Mouse (Mus musculus) hindbrain, embryonic 14.5 days (tissue): Measurements from ENCODE around the gene Ankrd24. TPM values are rescaled to one million over a fixed set of nuclear protein-coding genes. Genes with fewer than 3 reads are reported as not detected.

Source experiments
- ATAC-seq: fragments of 200-750 bp; cut with Nextera tagmentation; 2 replicates; pipeline ENCODE4 v1.8.0; 2017; ENCODE audit warnings: moderate number of reproducible peaks, mild to moderate bottlenecking, moderate TSS enrichment, moderate library complexity; ENCODE audit not compliant: low FRiP score
- DNase-seq: peaks from one replicate; pipeline ENCODE4 v3.0.0-alpha.2; 2015; ENCODE audit warnings: low spot score
- H3K27ac ChIP-seq: fragments of 300-500 bp; sonication (generic); 2 replicates; pipeline ENCODE4 v1.5.1; 2014; ENCODE audit warnings: mild to moderate bottlenecking, moderate library complexity
- H3K27me3 ChIP-seq: fragments of 300-500 bp; sonication (generic); 2 replicates; pipeline ENCODE4 v1.6.1; 2014; ENCODE audit warnings: mild to moderate bottlenecking, low read length, mixed read lengths; ENCODE audit not compliant: control insufficient read depth, insufficient read depth
- H3K36me3 ChIP-seq: fragments of 300-500 bp; sonication (generic); replicated peaks from 2 replicates; pipeline ENCODE4 v1.6.1; 2014; ENCODE audit not compliant: control insufficient read depth, insufficient read depth
- H3K4me1 ChIP-seq: fragments of 300-500 bp; sonication (generic); replicated peaks from 2 replicates; pipeline ENCODE4 v1.6.1; 2014; ENCODE audit warnings: antibody characterized with exemption, low read length, mixed read lengths; ENCODE audit not compliant: control insufficient read depth, insufficient read depth
- H3K4me2 ChIP-seq: fragments of 300-500 bp; sonication (generic); replicated peaks from 2 replicates; pipeline ENCODE4 v1.6.1; 2014; ENCODE audit warnings: mild to moderate bottlenecking, moderate library complexity
- H3K4me3 ChIP-seq: fragments of 300-500 bp; sonication (generic); replicated peaks from 2 replicates; pipeline ENCODE4 v1.5.1; 2014; ENCODE audit warnings: mild to moderate bottlenecking, low read length
- H3K9ac ChIP-seq: fragments of 300-500 bp; sonication (generic); 2 replicates; pipeline ENCODE4 v1.6.1; 2014
- H3K9me3 ChIP-seq: fragments of 300-500 bp; sonication (generic); 2 replicates; pipeline ENCODE4 v1.6.1; 2016; ENCODE audit warnings: low read length; ENCODE audit not compliant: control insufficient read depth
- WGBS: fragments of 180-500 bp; shearing (Covaris S2); extraction: QIAGEN DNeasy Blood & Tissue Kit; methylation state at CpG from one replicate; pipeline ENCODE4 v1.1.7; 2014; 5-methylcytosine and 5-hydroxymethylcytosine counted together
- polyA plus RNA-seq: library from polyadenylated mRNA; unstranded; fragments of >200 nt; fragmentation: Nextera tagmentation; extraction: Ambion mirVana; gene quantifications from 2 replicates; pipeline ENCODE4 v1.2.1, GENCODE M21; 2014

Gene Ankrd24
- polyA plus RNA-seq, 1 experiment from 2014 or later, result 11.8 TPM

DNA sequence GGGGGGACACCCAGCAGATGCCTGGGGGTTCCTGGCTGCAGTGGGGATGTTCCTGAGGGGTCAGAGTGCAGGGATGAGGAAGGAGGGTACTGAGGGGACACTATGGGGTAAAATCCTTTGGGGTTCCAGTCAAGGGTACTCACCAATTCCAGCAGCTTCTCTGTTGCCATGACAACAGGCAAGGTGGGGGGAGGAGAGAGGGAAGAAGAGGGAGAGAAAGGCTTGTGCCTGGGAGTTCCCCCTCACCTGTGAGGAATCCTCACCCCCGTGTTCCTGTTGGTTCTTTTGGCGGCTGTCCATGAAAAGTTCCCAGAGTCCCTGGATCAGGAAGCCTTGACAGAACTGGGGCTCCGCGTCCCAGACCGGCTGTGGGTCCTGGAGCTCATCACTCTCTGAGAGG lies 32.7 kb upstream of the Ankrd24 start:
- Histone ChIP-seq H3K4me2 (no peak overlapping the region), H3K4me1 (peaks cover 27% of the 10 kb centered on the region)
- WGBS, result 38% methylated on average over 5 of the region's 5 CpGs

DNA sequence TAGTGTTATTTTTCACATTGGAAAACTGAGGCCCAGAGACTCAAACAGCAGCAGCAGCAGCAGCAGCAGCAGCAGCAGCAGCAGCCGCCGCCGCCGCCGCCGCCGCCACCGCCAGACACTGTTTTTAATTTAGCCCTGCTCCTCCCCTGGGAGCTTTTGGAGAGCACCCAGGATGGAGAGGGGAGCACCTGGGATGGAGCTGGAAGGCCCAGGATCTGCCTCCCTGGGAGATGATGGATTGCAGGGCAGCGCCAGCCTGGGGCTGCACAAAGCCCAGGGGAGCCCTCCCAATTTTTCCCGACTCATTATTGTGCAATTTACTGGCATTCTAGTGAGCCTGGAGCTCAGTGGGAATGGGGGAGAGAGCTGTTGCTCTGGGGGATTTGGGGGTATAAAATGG lies 31.7 kb upstream of the Ankrd24 start:
- H3K27me3 ChIP-seq, result peaks cover 47% of the 10 kb centered on the region
- DNase-seq (peak; percentile 52), ATAC-seq (no peak)
- no peak overlapping the region for H3K4me3 ChIP-seq
- peaks cover 30% of the 10 kb centered on the region for H3K4me1 ChIP-seq
- no peaks in the 10 kb centered on the region for H3K9me3 ChIP-seq
- H3K4me2 ChIP-seq, result peak overlapping the region; percentile 41
- no peaks in the 10 kb centered on the region for H3K36me3 ChIP-seq
- under 1% methylated on average over 10 of the region's 10 CpGs for WGBS
- peak overlapping the region; percentile 9; the same call in 1 of the 2 replicates for H3K9ac ChIP-seq
- H3K27ac ChIP-seq, result no peak overlapping the region

More for the DNA sequence above, 32.7 kb upstream of the Ankrd24 start:
- ATAC-seq (no peak), DNase-seq (no peak)
- H3K27me3 ChIP-seq, result peaks cover 52% of the 10 kb centered on the region
- H3K36me3 ChIP-seq, result no peaks in the 10 kb centered on the region
- no peak overlapping the region for H3K9ac ChIP-seq
- H3K27ac ChIP-seq, result no peak overlapping the region
- H3K9me3 ChIP-seq, result no peaks in the 10 kb centered on the region
- H3K4me3 ChIP-seq, result no peak overlapping the region

DNA sequence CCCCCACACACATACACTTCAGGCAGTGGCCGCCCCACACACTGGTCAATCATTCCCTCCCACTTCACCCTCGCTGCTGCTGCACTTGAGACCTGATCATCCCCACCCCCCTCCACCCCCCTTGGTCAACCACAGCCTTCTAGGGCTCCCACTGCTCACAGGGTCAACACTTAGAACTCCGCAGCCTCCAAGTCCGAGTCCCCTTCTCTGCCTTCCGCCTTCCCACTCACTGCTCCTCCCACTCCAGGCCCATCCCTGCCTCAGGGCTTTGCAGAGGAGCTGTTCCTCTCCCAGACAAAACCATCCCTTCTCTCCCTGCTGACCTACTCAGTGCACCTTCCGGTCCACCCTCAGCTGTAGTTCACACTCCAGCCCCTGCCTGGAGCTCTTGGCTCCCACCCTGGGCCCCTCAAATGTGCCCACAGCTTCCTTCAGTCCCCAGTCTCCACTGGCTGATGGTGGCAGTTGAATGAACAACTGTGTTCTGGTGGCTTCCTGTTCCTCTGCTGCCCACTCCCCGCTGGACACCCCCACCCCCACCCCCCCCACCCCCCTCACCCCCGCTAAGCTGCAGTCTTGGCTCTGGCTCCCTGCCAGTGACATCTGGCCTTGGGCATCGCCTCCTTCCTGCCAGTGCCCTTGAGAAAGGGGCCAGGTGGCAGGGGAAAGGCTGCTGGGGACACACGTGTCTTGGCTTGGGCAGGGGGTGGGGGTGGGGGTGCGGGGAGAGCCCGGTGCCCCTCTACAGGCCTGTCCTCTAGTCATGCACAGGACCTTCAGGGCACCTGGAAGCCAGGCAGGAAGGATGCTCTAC lies 31.0 kb upstream of the Ankrd24 start:
- no peak overlapping the region for H3K4me3 ChIP-seq
- H3K9ac ChIP-seq, result peak overlapping the region; percentile 9; the same call in 1 of the 2 replicates
- H3K4me2 ChIP-seq, result peak overlapping the region; percentile 41
- DNase-seq (no peak), ATAC-seq (0 out of 2 replicates have a peak, but pooled peaks have one; percentile 5)
- peaks cover 30% of the 10 kb centered on the region for H3K4me1 ChIP-seq
- H3K9me3 ChIP-seq, result no peaks in the 10 kb centered on the region
- WGBS, result 6% methylated on average over 12 of the region's 12 CpGs
- H3K27ac ChIP-seq, result peak overlapping the region; percentile 38; the same call in 1 of the 2 replicates
- no peaks in the 10 kb centered on the region for H3K36me3 ChIP-seq
- H3K27me3 ChIP-seq, result peaks cover 48% of the 10 kb centered on the region

DNA sequence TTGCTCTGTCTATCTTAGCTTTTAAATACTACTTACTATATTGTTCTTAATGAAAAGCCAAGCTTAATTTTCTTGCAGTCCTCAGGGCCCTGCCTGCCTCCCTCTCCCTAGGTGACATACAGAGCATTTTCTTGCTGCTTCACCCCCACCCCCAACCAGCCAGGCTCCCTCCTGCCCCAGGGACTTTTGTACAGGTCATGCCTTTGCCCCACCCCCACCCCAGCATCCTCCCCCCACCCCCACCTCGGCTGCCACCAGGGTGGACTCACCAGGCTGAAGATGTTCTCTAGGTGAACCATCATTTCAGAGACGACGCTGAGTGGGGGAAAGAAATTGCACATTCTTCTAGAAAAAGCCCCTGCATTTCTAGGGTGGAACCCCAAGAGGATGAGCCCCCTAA lies 30.0 kb upstream of the Ankrd24 start:
- H3K36me3 ChIP-seq, result no peaks in the 10 kb centered on the region
- H3K4me1 ChIP-seq, result peaks cover 30% of the 10 kb centered on the region
- ATAC-seq, result no peak

DNA sequence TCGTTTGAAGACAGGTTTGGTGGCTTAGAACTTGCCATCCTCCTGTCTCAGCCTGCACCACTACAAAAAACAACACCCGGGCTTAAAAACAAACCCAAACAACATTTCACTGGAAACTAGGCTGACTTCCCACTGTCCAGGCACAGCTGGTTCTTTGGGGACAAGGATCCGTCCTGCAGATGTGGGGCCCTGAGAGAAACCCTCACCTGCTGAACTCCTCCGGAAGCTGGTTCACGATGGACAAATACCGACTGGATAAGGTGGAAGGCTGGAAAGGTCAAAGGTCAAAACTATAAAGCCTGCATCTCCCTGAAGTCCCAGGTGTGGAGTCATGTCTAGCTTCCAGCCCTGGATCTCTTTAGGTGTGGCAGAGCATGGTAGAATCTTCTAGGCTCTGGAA lies 29.5 kb upstream of the Ankrd24 start:
- peaks cover 30% of the 10 kb centered on the region for H3K4me1 ChIP-seq

More for the DNA sequence above, 30.0 kb upstream of the Ankrd24 start:
- peaks cover 38% of the 10 kb centered on the region for H3K27me3 ChIP-seq
- no peak overlapping the region for H3K9ac ChIP-seq
- H3K4me3 ChIP-seq, result no peak overlapping the region
- WGBS, result 26% methylated on average over 3 of the region's 3 CpGs
- DNase-seq, result no peak
- H3K4me2 ChIP-seq, result no peak overlapping the region
- no peak overlapping the region for H3K27ac ChIP-seq
- H3K9me3 ChIP-seq, result no peaks in the 10 kb centered on the region

DNA sequence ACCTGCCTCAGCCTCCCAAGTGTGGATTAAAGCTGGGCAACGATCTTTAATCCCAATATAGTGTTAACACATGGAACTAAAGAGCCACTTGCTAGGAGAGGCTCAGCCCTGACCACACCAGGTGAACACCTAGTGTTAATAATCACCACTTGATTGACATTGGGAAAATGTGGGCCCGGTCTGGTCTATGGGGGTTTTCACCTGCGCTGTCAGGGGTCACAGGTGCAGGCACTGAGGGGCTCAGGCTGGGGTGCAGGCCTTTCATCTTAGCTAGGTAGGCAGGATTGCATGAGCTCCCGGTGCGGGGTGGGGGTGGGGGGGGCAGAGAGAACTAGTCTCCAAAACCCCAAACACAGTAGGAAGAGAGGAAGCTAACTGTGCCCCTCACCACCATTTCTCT lies 28.7 kb upstream of the Ankrd24 start:
- DNase-seq (no peak), ATAC-seq (no peak)
- Histone ChIP-seq H3K4me1 (peaks cover 30% of the 10 kb centered on the region), H3K36me3 (no peaks in the 10 kb centered on the region), H3K9me3 (no peaks in the 10 kb centered on the region), H3K4me2 (no peak overlapping the region), H3K27me3 (peaks cover 25% of the 10 kb centered on the region), H3K4me3 (no peak overlapping the region), H3K27ac (no peak overlapping the region), H3K9ac (no peak overlapping the region)
- WGBS, result 81% methylated on average over 5 of the region's 5 CpGs

More for the DNA sequence above, 29.5 kb upstream of the Ankrd24 start:
- H3K9me3 ChIP-seq, result no peaks in the 10 kb centered on the region
- DNase-seq, result no peak
- no peak overlapping the region for H3K4me3 ChIP-seq
- H3K36me3 ChIP-seq, result no peaks in the 10 kb centered on the region
- no peak overlapping the region for H3K9ac ChIP-seq
- no peak for ATAC-seq
- H3K27me3 ChIP-seq, result peaks cover 32% of the 10 kb centered on the region
- H3K27ac ChIP-seq, result no peak overlapping the region
- WGBS, result 65% methylated on average over 6 of the region's 6 CpGs
- H3K4me2 ChIP-seq, result no peak overlapping the region

DNA sequence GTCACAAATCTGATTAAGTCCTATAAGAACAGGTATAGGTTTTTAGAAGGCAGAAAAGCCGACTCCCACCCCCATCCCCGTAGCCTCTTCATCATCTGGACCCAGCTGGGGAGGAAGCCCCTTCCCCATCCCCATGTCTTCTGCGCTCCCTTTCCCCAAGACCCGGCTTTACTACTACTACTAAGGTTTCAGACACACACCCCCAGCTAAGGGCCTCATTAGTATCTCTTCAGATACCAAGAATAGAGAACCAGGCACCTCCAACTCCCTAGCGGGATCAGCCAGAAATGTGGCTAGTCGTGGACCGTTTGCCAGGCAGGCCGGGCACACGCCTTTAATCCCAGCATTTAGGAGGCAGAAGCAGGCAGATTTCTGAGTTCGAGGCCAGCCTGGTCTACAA lies 28.2 kb upstream of the Ankrd24 start:
- 52% methylated on average over 10 of the region's 10 CpGs for WGBS
- Histone ChIP-seq H3K27ac (no peak overlapping the region), H3K4me2 (no peak overlapping the region), H3K9me3 (no peaks in the 10 kb centered on the region), H3K4me3 (no peak overlapping the region), H3K9ac (no peak overlapping the region), H3K27me3 (peaks cover 20% of the 10 kb centered on the region), H3K36me3 (no peaks in the 10 kb centered on the region), H3K4me1 (peaks cover 30% of the 10 kb centered on the region)
- ATAC-seq, result no peak
- DNase-seq, result no peak

DNA sequence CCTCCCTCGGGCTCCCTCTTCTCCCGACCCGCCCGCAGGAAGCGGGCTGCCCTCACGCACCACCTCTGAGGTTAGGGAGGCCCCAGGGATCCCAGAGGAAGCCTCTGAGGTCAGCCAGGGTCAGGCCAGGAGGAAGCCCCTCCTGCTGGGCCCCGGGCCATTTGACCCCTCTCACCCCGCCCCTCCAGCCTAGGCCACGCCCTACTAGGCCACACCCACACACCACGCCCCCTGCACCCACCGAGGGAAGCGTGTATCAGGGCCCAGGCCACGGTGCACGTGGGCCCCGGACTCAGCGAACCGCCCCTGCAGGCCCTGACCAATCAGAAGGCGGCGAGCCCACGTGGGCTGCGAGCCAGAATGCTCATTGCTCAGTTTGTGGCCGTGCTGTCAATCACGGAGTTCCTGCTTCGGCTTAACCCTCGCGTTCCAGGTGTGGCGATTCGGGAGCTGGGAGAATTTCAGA lies 27.6 kb upstream of the Ankrd24 start, which contains the start of gene Tle6:
Gene Tle6, minus strand, starts transcription at position 336 of the 466 bp plus-strand sequence.
- H3K4me1 ChIP-seq, result peaks cover 30% of the 10 kb centered on the region
- H3K27me3 ChIP-seq, result peaks cover 13% of the 10 kb centered on the region
- H3K9ac ChIP-seq, result no peak within 1 kb of the TSS
- DNase-seq, result peak; percentile 98
- H3K36me3 ChIP-seq, result no peaks in the 10 kb centered on the region
- H3K4me2 ChIP-seq, result peak within 1 kb of the TSS; percentile 48
- WGBS, result under 1% methylated on average over 28 of the region's 28 CpGs
- no peaks in the 10 kb centered on the region for H3K9me3 ChIP-seq
- peak; percentile 79 for ATAC-seq
- peak within 1 kb of the TSS; percentile 10; the same call in 1 of the 2 replicates for H3K4me3 ChIP-seq
- no peak within 1 kb of the TSS for H3K27ac ChIP-seq

DNA sequence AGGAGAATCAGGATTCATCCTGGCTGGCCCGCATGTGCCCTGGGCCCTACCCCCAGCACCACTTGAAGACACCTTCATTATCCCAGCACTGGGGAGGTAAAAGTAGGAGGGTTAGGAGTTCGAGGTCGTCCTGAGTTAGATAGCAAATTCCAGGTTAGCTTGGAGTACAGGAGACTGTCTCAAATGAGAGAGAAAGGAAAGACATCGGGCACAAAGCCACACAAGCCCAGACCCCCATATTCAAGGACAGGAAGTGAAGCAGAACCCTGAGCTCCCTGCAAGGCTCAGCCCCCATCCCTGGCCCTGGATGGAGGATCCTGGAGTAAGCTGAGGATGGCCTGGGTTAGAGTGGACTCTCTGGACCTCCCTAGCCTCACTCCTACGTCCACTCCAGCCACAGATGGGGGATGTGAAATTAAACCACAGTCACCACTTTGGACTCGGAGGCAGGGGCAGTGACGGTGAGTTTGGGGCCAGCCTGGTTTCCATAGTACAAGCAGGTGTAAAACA lies 26.9 kb upstream of the Ankrd24 start:
- 22% methylated on average over 7 of the region's 7 CpGs for WGBS
- Histone ChIP-seq H3K4me3 (no peak overlapping the region), H3K4me2 (peak overlapping the region; percentile 48), H3K4me1 (peaks cover 23% of the 10 kb centered on the region), H3K27me3 (peaks cover 13% of the 10 kb centered on the region; the same call in 1 of the 2 replicates), H3K36me3 (no peaks in the 10 kb centered on the region), H3K9ac (no peak overlapping the region), H3K27ac (no peak overlapping the region), H3K9me3 (no peaks in the 10 kb centered on the region)
- ATAC-seq (no peak), DNase-seq (no peak)
